Mouse (Mus musculus): Measurements from ENCODE around the gene Kif11. TPM values are rescaled to one million over a fixed set of nuclear protein-coding genes. Genes with fewer than 3 reads are reported as not detected.

Gene Kif11
- total RNA-seq (2021), result under 1 TPM; 0.18 to 0.19 TPM
- long read RNA-seq, experiment 1, result 0 reads
- long read RNA-seq, experiment 2, partial matches to known transcripts, result 0 of 1 reads
- long read RNA-seq, experiment 2, other reads (novel, unspliced or antisense), result 1 of 1 reads

- peak; percentile 99 for DNase-seq (ENCODE audit: low spot score)
Measured at GRCm38 (mm10) chr19:37375755-37376615, at the start of gene Kif11. TSS of gene Kif11 (plus strand) at chr19:37376403.

- DNase-seq (ENCODE audit: low spot score), result no peak
Measured at GRCm38 (mm10) chr19:37327216-37327615, 49.0 kb upstream of the Kif11 start.

- no peak for DNase-seq (ENCODE audit: low spot score)
Measured at GRCm38 (mm10) chr19:37332726-37333125, 43.5 kb upstream of the Kif11 start.

- no peak for DNase-seq (ENCODE audit: low spot score)
Measured at GRCm38 (mm10) chr19:37333357-37333756, 42.8 kb upstream of the Kif11 start.

- no peak for DNase-seq (ENCODE audit: low spot score)
Measured at GRCm38 (mm10) chr19:37335392-37335791, 40.8 kb upstream of the Kif11 start.

GRCm38 (mm10) chr19:37337752-37338151 is 38.5 kb upstream of the Kif11 start, which contains the start of gene Ide:
TSS of gene Ide (minus strand) at chr19:37337852.
- DNase-seq (ENCODE audit: low spot score), result no peak

GRCm38 (mm10) chr19:37340495-37340894 is 35.7 kb upstream of the Kif11 start:
- no peak for DNase-seq (ENCODE audit: low spot score)

- no peak for DNase-seq (ENCODE audit: low spot score)
Measured at GRCm38 (mm10) chr19:37340931-37341330, 35.3 kb upstream of the Kif11 start.

GRCm38 (mm10) chr19:37343899-37344298 is 32.3 kb upstream of the Kif11 start:
- DNase-seq (ENCODE audit: low spot score), result no peak

- no peak for DNase-seq (ENCODE audit: low spot score)
Measured at GRCm38 (mm10) chr19:37346258-37346657, 29.9 kb upstream of the Kif11 start.

GRCm38 (mm10) chr19:37348331-37348730 is 27.9 kb upstream of the Kif11 start:
- DNase-seq (ENCODE audit: low spot score), result peak; percentile 54

- DNase-seq (ENCODE audit: low spot score), result no peak
Measured at GRCm38 (mm10) chr19:37348952-37349351, 27.3 kb upstream of the Kif11 start.

GRCm38 (mm10) chr19:37352756-37353155 is 23.4 kb upstream of the Kif11 start:
- no peak for DNase-seq (ENCODE audit: low spot score)

GRCm38 (mm10) chr19:37353331-37353730 is 22.9 kb upstream of the Kif11 start:
- DNase-seq (ENCODE audit: low spot score), result no peak

GRCm38 (mm10) chr19:37360044-37360443 is 16.2 kb upstream of the Kif11 start:
- no peak for DNase-seq (ENCODE audit: low spot score)

GRCm38 (mm10) chr19:37362545-37362944 is 13.7 kb upstream of the Kif11 start:
- DNase-seq (ENCODE audit: low spot score), result no peak

- DNase-seq (ENCODE audit: low spot score), result no peak
Measured at GRCm38 (mm10) chr19:37363128-37363939, 12.9 kb upstream of the Kif11 start.

GRCm38 (mm10) chr19:37368990-37369389 is 7.2 kb upstream of the Kif11 start:
- no peak for DNase-seq (ENCODE audit: low spot score)

- no peak for DNase-seq (ENCODE audit: low spot score)
Measured at GRCm38 (mm10) chr19:37369921-37370320, 6.3 kb upstream of the Kif11 start.

GRCm38 (mm10) chr19:37370356-37370755 is 5.8 kb upstream of the Kif11 start:
- DNase-seq (ENCODE audit: low spot score), result no peak

GRCm38 (mm10) chr19:37374941-37375754 is 1.1 kb upstream of the Kif11 start:
- DNase-seq (ENCODE audit: low spot score), result no peak

Measured in gastrocnemius, adult 18-20 months (tissue).